Mouse (Mus musculus) lung, adult 18-20 months (tissue): ENCODE data around the gene Aplp2.

Experiments used
- DNase-seq, 2 experiments: peaks; one replicate each; pipeline ENCODE4 v3.0.0; 2022; ENCODE audit warnings: mixed read lengths in 2 of 2

Aplp2 gene

DNA sequence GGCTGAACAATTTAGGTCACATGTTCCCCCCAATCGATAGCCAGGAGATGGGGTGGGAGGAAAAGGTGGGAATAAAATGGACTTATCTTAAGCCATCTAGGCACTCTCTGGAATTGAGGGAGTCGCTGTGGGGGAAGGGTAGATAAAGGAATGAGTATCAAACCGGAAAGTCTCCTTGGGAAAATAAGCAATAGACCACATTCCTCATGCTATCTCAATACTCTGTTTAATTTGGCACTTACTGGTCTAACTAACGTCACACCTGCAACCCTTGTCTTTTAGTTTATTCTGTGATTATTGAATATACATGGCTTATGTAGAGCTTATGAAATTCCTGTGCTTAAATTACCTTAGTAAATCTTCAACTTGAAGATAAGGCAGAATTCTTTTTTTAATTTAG, 11.9 kb upstream of the Aplp2 start:
- no peak for DNase-seq

DNA sequence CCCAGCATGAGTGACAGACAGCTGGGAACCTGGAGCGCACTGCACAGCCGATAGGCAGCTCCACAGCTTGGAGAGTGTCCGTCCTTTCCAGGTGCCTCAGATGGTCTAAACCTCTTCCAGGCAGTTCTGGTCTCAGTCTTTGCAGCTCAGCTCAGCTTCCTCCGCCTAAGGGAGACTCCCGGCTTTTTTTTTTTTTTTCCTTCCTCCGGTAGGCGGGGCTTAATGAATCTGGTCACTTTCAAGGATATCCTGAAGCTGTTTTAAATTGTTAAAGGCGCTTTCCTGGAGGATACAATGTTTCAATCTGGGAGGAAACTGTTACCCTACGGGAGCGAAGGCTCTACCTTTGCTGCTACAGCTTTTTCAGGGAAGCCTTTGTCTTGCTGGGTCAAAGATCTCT, 9.6 kb upstream of the Aplp2 start:
- no peak for DNase-seq

DNA sequence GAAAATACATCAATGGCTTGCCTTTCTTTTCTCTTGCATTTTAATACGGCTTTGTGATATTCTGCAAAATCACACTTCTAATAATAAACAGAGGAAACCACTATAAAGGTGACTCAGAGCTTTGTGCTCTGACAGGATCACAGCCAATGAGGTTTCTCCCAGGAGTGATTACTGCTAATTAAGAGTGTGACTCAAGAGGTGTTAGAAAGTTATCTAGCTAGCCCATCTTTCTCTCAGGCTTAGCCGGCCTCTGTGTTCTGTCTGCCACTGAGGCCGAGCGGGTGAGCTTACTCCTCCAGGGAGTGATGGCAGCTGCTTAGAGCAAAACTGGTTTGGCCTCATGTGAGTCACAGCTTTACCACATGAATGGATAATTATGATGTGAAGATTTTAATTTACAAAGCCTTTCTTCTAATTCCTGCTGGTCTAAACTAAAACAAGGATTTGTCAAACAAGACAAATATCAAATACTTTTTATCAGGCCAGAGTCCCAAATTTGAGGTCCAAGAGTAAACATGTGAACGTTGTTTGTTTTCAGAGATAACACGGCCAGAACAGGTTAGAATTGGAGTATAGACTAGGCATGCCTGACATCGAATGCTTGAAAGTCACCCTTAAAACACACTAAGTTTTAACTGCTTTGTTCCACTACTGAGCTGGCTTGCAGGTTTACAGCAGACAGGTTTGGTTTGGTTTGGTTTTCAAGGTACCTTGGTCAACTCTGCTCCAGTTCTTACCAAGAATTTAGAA, 6.2 kb upstream of the Aplp2 start:
- DNase-seq, result no peak

DNA sequence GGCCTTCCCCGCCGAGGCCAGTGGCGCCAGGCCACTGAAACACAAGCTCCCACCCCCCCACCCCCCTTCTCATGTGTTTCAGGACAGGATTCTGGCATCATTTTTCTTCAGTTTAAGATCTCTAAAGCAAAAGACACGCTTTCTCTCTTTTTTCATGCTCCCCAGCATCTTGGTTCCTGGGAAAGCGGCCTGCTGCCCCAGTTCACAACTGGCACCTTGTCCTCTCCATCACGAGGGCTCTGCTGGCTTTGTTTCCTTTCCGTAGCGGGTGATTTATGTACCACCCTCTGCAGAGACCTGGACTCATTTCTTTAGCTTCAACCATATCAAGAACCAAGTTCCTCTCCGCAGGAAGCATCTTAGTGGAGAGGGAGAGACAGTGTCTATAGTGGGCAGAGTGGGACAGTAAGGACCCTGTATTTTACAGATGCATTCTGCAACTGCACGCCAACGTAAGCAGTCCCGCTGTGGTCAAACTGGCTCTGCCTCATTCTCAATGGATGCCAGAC, 939 bp upstream of the Aplp2 start:
- DNase-seq, result no peak

DNA sequence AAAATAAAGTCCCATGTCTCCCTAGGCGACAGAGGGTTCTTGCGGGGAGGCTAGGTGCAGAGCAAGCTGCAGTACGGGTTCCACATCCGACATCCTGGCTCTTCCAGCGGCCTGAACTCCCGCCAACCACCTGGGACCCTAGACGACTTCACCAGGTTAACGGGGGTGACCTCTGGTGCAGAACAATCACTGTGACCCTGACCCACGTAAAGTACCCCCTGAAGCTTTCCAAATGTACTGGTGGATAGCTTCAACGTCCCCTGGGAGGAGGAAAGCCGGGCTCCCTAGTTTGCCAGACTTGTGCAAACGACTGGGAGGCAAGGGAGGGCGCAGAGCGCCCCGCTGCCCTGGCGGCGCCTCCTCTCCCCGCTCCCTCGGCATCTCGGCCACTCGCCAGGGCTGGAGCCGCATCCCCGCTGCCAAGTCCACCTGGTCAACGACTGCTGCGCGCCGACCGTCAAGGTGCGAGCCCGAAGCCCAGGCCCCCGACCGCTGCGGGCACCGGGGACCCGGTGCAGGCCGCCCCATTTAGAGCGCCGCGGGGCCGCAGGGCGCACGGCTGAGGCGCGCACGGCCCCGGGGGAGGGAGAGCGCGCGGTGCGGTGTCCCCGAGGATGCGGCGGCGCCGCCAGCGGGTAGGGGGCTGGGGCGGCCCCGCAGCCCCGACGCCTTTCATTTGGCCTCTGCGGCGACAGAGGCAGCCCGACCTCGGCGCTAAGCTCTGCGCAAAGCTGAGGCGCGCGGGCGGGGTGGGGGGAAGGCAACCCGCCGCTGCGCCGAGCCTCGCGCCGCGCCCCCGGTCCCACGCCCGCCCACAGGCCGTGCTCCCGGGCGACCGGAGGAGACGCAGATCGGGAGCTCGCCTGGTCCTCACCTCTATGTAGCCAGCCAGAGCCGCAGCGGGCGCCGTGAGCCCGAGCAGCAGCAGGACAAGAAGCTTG, 596 bp downstream of the Aplp2 start:
- DNase-seq, result peak; percentile 52 to 59

DNA sequence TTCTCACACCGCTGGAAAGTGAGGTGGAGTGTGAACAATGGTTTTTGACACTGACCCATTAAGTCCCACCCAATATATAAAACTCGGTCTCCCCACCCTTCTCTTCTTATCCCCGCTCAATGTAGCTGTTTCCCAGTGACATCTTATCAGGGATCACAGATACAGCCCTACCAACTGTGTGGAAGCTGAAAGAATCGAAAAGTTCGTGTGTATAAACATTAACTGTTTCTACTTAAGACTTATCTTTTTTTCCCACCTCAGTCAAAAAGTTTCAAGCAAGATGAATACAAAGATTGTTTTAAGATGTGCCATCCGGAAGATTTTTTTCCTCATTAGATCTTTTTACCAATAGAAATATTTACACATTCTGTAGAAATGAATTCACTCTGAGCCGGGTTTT, 1.5 kb downstream of the Aplp2 start:
- DNase-seq, result no peak

DNA sequence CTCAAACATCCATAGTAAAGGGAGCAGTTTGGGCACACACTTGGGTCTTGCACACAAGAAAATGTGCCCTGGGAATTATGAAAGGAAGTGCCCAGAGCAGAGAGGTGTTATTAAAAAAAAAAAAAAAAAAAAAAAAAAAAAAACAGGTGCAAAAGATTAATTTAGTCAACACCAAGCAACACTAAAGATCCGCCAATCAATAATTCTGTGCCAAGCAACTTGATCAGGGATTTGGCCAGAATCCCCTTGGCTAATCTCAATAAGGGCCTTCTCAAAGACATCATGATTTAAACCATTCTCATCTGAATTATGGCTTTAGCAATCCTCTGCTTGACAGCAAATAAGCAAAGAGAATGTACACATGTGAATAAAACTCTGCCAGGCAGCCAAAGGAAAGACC, 2.1 kb downstream of the Aplp2 start:
- DNase-seq, result no peak

DNA sequence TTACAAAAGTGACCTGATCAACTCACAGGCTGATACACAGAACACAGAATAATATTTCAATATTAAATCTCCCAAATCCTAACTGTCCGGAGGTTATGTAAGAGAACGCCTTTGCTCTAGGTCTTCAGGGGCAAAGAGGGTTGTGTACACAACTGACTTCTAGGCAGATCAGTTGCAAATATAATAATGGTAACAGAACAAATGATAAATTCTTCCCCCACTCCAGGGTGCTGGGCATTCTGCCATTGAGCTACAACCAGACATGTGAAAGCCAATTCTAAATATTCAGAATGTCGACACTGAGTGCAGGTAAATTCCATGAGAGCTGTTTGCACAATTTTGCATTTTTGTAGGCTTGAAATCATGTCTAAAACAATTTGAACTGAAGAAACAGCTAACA, 3.9 kb downstream of the Aplp2 start:
- DNase-seq, result peak; percentile 45 to 55

DNA sequence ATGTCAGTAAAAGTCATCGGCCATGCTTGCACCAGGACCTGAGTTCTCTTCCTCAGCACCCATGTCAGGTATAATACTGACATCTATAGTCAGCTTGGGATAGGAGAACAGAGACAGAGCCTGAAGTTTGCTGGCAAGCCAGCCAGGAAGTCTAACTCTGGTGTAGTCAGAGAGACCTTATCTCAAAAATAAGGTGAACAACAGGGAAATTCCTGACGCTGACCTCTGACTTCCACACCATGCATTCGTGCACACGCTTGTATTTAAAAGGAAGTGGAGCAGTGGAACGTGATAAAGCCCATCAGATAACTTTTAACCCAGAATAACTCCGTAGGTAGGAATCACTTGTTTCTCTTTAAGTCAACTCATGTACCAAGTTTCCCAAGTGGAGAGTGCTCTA, 6.9 kb downstream of the Aplp2 start:
- DNase-seq, result no peak

DNA sequence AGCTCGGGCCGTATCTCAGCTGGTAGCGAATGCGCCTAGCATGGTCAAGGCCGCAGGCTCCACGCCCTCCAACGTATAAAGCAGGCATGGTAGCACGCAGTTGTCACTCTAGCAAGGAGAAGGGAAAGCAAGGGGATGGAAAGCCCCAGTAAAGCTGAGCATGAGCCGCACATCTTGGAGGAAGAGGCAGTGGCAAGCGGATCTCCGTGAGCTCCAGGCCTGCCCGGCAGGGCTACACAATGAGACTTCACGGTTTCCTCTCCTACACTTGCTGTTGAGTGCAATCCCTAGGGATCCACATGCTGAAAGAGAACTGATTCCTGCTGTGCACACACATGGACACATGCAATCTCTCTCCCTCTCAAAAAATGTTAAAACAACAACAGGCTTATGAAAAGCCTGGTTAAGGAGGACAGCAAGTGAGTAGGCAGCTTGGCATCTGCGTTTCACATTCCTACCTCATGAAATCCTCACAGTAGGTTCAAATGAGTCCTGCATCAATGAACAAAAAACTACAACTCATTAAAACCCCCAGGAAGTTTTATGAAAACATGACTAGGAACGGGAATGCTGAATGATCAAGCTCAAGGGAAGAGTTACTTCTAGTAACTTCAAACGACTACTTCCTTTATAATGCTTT, 7.9 kb downstream of the Aplp2 start:
- DNase-seq, result no peak

DNA sequence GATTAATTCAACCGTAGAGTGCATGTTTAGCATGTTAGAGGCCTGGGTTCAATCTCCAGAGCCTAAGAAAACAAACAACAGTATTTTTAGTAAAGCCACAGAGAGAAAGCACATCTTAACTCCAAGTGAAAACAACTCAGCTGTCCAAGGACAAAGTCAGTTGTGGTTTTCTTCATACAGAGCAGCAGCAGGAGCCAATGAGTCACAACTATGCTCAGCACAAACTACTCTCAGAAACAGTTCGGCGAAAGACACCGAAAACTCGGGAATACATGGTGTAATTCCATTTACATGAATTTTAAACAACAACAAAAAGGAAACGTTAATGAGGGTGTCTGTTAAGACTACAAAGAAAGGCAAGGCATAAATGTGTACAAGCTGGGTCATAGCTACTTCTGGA, 8.5 kb downstream of the Aplp2 start:
- no peak for DNase-seq

DNA sequence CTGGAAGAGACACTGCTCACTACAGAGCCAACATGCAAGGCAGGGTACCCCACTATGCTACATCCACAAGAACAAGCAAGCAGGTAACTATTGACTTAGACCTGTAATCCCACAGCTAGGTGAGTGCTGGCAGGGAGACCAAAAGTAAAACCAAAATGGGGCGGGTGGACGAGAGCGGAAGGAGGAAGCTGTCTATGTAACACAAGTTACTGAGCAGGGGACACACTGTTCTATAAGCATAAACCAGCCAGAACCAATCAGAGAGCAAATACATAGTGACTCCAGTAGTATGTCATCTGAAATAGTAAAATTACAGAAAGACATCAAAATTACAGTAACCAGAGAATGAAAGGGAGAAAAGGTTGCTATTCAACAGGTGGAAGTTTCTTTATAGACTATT, 13.0 kb downstream of the Aplp2 start:
- no peak for DNase-seq

DNA sequence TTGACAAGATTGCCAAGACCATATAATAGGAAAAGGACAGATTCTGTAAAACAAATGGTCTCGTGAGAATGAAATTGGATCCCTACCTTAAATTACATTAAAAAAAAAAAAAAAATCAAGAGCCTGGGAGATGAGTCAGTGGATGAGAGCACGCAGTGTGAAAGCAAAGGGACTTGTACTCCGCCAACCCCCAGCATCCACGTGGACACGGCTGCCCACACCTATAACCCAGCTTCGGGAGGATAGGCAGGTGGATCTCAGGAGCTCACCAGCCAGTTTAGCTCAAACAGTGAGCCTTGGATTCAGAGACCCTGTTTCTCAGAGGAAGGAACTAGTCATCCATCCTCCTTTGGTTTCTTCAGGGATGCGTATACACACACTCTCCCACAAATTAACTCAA, 13.8 kb downstream of the Aplp2 start:
- DNase-seq, result no peak

DNA sequence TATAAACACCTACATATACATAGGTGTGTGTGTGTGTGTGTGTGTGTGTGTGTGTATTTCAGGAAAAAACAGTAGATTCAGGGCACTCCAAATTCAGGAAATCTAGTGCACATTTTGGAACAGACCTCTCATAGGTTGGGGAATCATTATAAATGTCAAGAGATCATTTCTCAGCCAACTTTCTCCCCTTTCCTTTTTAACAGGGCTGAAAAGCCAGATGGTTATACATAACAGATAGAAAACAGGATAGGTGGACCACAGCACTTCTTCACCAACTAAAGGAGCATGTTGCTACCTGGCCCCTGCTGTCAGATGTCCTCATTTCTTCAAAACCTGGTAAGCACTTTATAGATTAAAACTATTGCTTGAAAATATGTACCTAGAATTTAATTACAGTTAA, 14.9 kb downstream of the Aplp2 start:
- DNase-seq, result no peak

DNA sequence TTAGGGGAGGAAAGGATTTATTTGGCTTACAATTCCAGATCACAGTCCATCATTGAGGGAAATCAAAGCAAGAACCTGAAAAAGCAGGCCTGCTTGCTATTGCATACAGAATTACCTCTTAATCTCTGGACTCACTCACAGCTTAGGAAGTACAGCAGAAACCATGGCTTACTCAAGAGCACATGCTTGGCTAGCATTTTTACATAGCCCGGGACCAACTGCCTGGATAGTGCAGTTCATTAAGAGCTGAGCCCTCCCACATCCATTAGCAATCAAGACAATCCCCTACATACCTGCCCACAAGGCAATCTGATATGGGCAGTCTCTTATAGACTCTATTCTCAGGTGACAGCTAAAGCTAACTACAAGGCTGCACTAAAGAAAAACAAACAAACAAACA, 16.0 kb downstream of the Aplp2 start:
- DNase-seq, result no peak

DNA sequence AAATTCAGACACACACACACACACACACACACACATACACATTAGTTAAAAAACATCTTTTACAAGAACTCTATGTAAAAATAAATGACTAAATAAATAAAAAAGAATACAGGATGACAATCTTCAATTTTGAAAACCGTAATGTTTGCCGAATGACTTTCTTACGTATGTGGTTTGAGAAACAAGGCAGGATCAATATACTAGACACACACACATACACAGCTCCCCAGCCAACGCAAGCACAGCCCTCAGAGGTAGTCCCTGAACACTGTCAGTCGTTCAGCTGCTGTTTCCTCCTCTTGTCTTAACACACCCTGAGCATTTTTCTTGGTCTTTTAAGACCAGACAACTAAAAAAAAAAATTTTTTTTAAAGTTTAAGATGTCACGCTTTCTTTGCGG, 19.2 kb downstream of the Aplp2 start:
- no peak for DNase-seq

DNA sequence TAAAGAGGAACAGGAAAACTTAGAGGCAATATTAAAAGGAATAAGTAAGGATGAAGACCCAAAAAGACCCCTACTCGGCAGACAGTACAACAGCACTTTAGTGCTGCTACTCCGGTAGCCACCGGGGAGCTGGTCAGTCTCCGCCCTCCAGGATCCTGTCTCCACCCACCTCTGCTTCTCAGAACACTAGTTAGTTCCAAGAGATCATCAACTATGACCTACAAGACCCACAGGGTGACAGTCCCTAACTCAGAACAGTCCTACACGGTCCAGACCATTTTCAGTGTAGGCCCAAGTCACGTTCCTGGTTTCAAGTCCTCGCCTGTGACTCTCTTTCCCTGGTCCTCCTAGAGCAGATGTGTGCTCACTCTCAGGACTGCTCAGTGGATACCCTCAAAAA, 20.1 kb downstream of the Aplp2 start:
- DNase-seq, result no peak

DNA sequence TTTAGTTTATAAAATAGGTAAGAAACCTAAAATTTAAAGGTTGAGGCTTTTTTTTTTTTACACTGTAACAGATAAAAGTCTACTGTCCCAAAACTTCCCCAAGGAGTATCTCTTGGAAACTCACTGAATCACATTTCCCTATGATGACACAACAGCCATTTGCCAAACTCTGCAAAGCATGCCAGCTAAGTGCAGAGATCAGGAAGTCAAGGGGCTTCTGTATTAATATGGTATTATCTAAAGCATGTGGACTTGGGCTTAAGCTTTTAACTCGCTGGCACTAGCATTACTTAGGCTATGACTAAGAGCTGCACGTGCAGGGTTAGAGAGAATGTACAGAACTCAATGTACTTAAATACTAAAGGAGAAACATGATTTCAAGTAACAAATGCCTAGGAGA, 22.4 kb downstream of the Aplp2 start:
- DNase-seq, result no peak

DNA sequence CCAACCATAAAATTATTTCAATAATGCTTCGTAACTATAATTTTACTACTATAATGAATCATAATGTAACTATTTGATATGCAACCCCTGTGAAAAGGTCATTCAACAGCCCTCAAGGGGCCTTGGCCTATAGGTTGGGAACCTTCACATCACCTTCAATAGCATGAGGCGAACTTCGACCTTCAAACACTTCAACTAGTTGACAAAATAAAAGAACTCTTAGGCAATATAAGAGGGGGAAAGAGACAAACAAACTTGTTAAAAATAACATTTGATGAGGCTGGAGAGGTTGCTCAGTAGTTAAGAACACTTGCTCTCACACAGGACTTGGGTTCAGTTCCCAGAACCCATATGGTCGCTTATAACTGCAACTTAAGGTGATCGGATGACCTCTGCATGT, 27.2 kb downstream of the Aplp2 start:
- DNase-seq, result no peak

DNA sequence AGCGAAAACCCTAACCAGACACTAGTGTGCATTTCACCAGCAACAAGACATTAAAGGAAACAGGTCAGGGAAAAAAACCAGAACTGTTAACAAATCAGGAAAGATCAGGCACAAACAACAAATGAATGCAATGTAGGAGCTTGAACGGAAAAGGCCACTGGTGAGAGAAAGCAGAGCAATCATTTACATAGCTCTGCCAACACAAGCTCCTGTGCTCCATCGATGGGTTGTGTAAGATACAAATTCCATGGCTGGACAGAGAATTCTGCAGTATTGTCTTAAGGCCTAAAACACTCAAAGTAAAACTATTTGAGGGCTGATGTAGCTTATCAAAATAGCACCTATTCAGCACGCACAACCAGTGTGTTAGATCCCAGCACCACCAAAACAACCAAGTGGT, 28.6 kb downstream of the Aplp2 start:
- no peak for DNase-seq

DNA sequence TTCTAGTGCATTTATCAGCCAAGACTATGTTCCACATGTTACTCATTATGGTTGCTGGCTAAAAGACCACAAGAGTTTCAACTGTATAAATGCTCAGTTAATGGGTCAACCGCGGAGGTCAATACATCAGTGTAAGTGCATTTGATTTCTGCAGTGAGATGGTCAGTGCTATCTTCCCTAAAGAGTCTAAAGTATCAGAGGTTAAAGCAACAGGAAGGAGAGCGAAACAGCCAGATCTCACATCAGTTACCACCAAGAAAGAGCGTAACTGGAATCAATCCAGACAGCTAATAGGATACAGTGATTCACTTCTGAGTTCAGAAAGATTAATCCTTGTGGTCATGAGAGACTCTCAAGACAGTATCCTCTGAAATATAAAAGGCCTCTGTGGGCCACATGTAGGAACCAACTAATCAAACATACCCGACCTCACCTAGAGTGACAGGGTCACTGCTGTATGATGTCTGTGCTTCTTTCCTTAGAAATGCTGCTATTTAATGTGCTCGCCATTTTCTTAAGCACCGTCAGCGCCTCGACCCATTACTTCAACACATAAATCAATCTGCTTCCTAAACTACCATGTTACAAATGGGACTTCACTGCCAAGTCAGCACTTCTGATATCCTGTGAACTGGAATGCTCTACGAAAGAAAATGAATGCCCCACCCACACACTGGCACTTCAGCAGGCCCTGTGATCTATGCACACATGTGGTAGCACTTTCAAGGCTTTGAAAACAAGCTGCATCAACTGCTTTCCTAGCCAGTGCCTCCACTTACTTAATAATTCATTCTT, 30.1 kb downstream of the Aplp2 start:
- no peak for DNase-seq

DNA sequence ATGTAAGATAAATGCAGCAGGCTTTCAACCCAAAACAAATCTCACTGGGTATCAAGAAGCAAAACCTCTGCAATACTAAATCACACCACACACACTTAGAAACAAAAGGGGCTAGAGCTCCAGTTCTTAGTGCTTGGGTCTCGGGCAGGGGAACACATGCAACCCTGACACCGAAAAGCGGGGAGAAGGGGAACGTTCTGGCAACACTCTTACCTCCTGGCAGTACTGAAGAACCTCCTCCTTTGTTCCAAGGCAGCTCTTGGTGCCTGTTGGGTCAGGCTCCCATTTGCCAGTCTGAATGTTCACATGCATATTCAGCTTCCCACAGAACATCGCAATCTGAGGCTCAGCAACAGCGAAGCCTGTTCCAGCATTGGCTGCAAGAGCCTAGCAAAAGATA, 33.9 kb downstream of the Aplp2 start:
- no peak for DNase-seq
